In the genomic region with DNA sequence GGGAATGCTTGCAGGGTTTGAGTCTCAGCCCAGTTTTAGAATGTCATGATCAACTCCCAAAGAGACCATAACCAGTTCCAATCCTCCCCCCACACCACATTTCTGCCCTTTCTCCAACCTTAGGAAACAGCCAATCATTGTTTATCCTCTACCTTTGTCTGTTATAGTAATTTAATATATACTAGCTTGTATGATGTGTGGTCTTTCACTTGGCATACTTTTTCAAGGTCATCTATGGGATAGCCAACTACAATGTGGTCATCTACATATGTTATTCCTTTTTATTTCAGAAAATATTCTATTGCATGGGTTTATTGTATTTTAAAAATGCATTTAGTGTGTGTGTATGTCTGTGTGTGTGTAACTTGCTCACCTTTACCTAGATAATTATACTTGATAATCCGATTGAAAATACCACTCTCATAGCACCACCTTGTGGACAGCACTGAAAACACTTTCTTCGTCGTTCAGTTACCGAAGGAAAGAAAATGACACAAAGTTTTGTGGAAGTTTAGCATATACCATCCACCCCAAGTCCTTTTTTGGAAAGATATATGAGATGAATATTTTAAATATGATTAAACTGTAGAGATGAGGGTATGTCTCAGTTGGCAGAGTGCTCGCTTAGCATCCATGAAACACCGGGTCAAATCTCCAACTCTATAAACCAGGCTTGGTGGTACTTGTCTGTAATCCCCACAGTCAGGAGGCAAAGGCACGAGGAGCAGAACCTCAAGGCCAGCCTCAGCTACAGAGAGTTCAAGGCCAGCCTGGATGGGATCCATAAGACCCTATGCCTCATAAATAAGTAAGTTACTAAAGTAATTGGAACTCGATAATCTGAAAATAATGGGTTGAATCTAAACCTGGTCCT, we compare ENCODE assay signal across 11 mouse cellular contexts. TPM values are rescaled to one million over a fixed set of nuclear protein-coding genes. Genes with fewer than 3 reads are reported as not detected.
DNase-seq lines count a peak whose midpoint lies in the region; ATAC-seq and TF ChIP-seq lines count a peak whose summit lies in the region.
"Had no signal": no experiment of that assay in that cellular context is flagged by ENCODE, and none has a peak within 500 bp of the region (broad histone marks: within the 10 kb centered on the region; RNA-seq: fewer than 3 reads in every experiment).

No protein-coding gene starts in this region.

- H3K27me3 ChIP-seq in heart, adult 2 months (ENCODE audit: control insufficient read depth, insufficient read depth, low read length): no peaks in the 10 kb centered on the region
- no peaks in the 10 kb centered on the region for H3K27me3 ChIP-seq in thymus, adult 2 months (ENCODE audit: control insufficient read depth, insufficient read depth, low read length)

- H3K9ac ChIP-seq in heart, adult 2 months (ENCODE audit: low read depth, low read length): no peak overlapping the region

- H3K4me3 ChIP-seq in heart, adult 2 months: no peak overlapping the region
- no peak overlapping the region for H3K4me3 ChIP-seq in thymus, adult 2 months (ENCODE audit: control insufficient read depth, insufficient read depth, low read length)
- H3K4me3 ChIP-seq: myocyte had no signal

- peak; percentile 81 for TF ChIP-seq CTCF in heart, adult 2 months (IDR thresholded peaks at IDR 0.05)
- TF ChIP-seq CTCF in thymus, adult 2 months (IDR thresholded peaks at IDR 0.05; ENCODE audit: borderline replicate concordance, control insufficient read depth, extremely low read depth, insufficient read depth, low read length, poor library complexity): no peak

- H3K79me2 ChIP-seq in heart, adult 2 months (replicated peaks; ENCODE audit: control insufficient read depth, insufficient read depth, low read length): no peaks in the 10 kb centered on the region

- intact Hi-C loops in heart, adult 2 months (cut with DNase I): loop anchor here (1.0 to 10.0 kb wide), 3 partner anchors 57 to 270 kb away; no protein-coding TSS in a partner anchor
- intact Hi-C loops in heart, postnatal 25 days (cut with DNase I): loop anchor here (1.0 to 5.0 kb wide), 2 partner anchors 129 to 272 kb away; no protein-coding TSS in a partner anchor
- intact Hi-C loops in left cerebral cortex, postnatal 10 days (cut with DNase I): loop anchor here (1.0 to 5.0 kb wide), 3 partner anchors 57 to 129 kb away; a partner anchor contains a TSS

- H3K27ac ChIP-seq in heart, adult 2 months: no peak overlapping the region
- H3K27ac ChIP-seq in thymus, adult 2 months (ENCODE audit: control insufficient read depth, insufficient read depth, low read length): no peak overlapping the region

- no peaks in the 10 kb centered on the region for H3K4me1 ChIP-seq in heart, adult 2 months (ENCODE audit: control insufficient read depth, insufficient read depth, low read length)
- no peaks in the 10 kb centered on the region for H3K4me1 ChIP-seq in thymus, adult 2 months (replicated peaks; ENCODE audit: control insufficient read depth, insufficient read depth, low read length)

- 36% methylated on average over 8 of the region's 8 CpGs for WGBS in heart, adult 2 months
- 33% methylated on average over 8 of the region's 8 CpGs for WGBS in thymus, adult 2 months

- H3K36me3 ChIP-seq in heart, adult 2 months (ENCODE audit: control insufficient read depth, insufficient read depth, low read length): no peaks in the 10 kb centered on the region
- H3K36me3 ChIP-seq in thymus, adult 2 months (ENCODE audit: control insufficient read depth, insufficient read depth, low read length): no peaks in the 10 kb centered on the region

- TF ChIP-seq EP300 in heart, adult 2 months (IDR thresholded peaks at IDR 0.05; ENCODE audit: insufficient read depth, low read depth, low read length): no peak

- ATAC-seq in frontal cortex, adult (ENCODE audit: low TSS enrichment): no peak

- no peak for DNase-seq in heart, adult 2 months
- no peak for DNase-seq in heart, postnatal 25 days (ENCODE audit: low spot score)
- DNase-seq in thymus, postnatal 14 days: peak; percentile 16
- no peak for DNase-seq in thymus, adult 2 months
- DNase-seq in embryo, embryonic 10.5 days (ENCODE audit: low spot score): peak; percentile 70
- DNase-seq in lung, postnatal 10 days: peak; percentile 34
- DNase-seq in left cerebral cortex, postnatal 10 days (ENCODE audit: extremely low spot score in 1 of 2, low spot score in 2 of 2): no peak

- TF ChIP-seq POLR2A in heart, adult 2 months (IDR thresholded peaks at IDR 0.05; ENCODE audit: insufficient read depth, low read depth, low read length): no peak
- no peak for TF ChIP-seq POLR2A in thymus, adult 2 months (IDR thresholded peaks at IDR 0.05; ENCODE audit: control insufficient read depth, extremely low read depth, insufficient read depth, low read length, poor library complexity)

RNA-seq across cellular contexts. Expression of a gene that starts 37.7 kb away (rescaled TPM):
- total RNA-seq in heart, adult 2 months (2021): under 1 TPM; 0.20 to 0.21 TPM
- 0.31 and 0.67 TPM in 2 replicates for polyA plus RNA-seq in heart, adult 2 months (2012; rRNA removed)
- under 1 TPM; 0.28 to 0.52 TPM for total RNA-seq in heart, postnatal 25 days (2021)
- polyA plus RNA-seq in thymus, adult 2 months (2012; rRNA removed): not detected in 2 replicates
- 1 to 10 TPM; 1.1 TPM for total RNA-seq in left cerebral cortex, postnatal 10 days (2021)
- total RNA-seq: adrenal gland, adult 18-20 months; hematopoietic stem cell, adult 5-6 weeks had no signal
- polyA plus RNA-seq: myocyte had no signal

Comparison
In these comparisons a context has a peak if more than half of its experiments do, and no peak if none do; other contexts are left out.
1. DNase-seq: peak in thymus, postnatal 14 days (single experiment), embryo, embryonic 10.5 days (single experiment) and lung, postnatal 10 days (single experiment); none in heart, adult 2 months (0 of 2), heart, postnatal 25 days (single experiment), thymus, adult 2 months (single experiment) and left cerebral cortex, postnatal 10 days (0 of 2).